Mouse (Mus musculus) layer of hippocampus, adult 11-12 months (tissue): ENCODE data around the gene Napepld.
"Not testable (repeated sequence)": the region's sequence is repeated elsewhere in the genome, so short reads cannot be mapped to it uniquely, and the experiment has no call there.

Source experiments
- DNase-seq: peaks from one replicate; pipeline ENCODE4 v3.0.0; 2022; ENCODE audit warnings: low spot score

Gene Napepld

GRCm38 (mm10) chr5:21701351-21702008 is at the start of gene Napepld:
TSS of gene Napepld (minus strand) at chr5:21701396.
- DNase-seq: peak; percentile 98

GRCm38 (mm10) chr5:21745966-21746365 is 44.8 kb upstream of the Napepld start:
- no peak for DNase-seq

GRCm38 (mm10) chr5:21744651-21745050 is 43.5 kb upstream of the Napepld start:
- DNase-seq: no peak

DNA sequence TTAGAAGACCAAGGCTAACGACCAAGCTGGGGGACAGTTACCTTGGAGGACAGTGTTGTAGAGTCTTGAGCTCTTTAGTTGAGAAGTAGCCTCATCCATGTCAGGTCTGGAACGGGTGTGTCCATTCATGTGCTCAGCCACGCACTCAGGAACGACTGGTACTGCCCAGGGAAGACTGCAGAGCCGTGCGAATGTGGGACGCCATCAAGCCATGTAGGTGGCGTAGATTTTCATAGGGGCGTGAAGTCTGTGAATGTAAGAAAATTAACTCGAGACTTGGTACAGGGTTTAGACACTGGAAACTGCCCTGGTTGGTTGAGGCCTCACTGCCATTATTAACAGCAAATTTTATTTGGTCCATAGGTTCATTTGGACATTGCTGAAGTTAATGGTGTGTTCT is 42.4 kb upstream of the Napepld start:
- no peak for DNase-seq

GRCm38 (mm10) chr5:21739881-21740280 is 38.7 kb upstream of the Napepld start:
- no peak for DNase-seq

DNA sequence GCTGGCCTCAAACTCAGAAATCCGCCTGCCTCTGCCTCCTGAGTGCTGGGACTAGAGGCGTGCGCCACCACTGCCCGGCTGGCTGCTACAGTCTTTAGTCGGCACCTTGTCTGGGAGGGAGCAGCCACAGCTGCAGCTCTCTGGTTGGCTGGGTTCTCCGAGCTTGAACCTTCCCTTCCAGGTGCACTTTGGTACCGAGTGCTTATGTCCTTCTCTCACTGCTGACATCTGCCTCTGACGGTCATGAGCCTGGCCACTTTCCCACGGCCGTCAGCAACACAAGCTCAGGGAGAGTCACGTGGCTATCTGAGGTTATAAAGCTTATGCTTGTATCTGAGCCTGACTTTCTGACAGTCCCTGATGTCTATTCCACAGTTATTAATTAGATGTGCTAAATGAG is 37.9 kb upstream of the Napepld start:
- no peak for DNase-seq

GRCm38 (mm10) chr5:21737620-21738019 is 36.4 kb upstream of the Napepld start:
- no peak for DNase-seq

DNA sequence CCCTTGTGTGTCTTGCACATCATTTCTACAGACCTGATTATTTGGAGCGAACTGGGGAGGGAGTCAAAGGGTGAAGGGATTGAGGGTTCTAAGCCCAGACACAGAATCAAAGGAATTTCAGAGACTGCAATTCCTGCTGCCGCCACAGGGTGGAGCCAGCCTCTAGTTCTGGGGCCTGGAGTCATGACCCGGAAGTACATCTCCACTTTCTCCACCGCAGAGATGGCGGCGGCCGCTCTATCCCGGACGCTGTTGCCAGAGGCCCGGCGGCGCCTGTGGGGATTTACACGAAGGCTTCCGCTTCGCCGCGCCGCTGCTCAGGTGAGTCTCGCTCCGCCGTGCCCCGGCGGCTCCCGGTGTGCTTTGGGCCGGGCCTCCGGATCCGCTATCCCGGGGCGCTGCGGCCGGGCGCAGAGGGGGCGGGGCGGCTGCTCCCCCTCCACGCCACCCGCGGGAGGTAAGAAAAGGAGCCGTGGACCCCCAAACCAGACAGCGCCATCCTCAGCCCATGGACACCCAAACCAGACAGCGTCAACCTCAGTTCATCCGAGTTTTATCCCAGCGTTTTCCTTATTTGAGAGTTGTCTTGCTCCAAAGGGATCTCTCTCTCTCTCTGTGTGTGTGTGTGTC is 35.9 kb upstream of the Napepld start, which contains the start of gene Pmpcb:
Gene Pmpcb, plus strand, starts transcription at position 186 of the 630 bp plus-strand sequence.
- peak; percentile 92 for DNase-seq

GRCm38 (mm10) chr5:21736046-21736445 is 34.9 kb upstream of the Napepld start:
- no peak for DNase-seq

GRCm38 (mm10) chr5:21735584-21735983 is 34.4 kb upstream of the Napepld start:
- DNase-seq: peak; percentile 79

- DNase-seq: no peak
Observed at GRCm38 (mm10) chr5:21735100-21735499, 33.9 kb upstream of the Napepld start.

DNA sequence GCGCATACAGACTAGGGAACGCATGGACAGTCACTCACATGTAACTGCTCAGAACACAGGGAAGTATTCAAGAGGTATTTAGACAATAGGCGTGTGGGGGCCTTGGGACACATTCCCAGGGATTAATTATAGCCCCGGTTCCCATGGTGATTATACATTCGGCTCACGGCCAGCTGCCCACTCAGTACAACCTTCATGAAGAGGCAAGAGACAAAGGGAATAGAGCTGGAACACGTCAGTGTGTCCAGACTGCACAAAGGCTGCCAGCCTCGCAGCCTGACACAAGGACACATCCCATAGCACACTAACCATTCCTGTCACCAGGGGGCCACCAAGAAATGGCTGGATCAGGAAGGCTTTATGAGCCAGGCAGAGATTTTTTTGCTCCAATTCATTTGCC is 31.7 kb upstream of the Napepld start:
- peak; percentile 87 for DNase-seq

GRCm38 (mm10) chr5:21732177-21732911 is 31.1 kb upstream of the Napepld start:
- DNase-seq: no peak

DNA sequence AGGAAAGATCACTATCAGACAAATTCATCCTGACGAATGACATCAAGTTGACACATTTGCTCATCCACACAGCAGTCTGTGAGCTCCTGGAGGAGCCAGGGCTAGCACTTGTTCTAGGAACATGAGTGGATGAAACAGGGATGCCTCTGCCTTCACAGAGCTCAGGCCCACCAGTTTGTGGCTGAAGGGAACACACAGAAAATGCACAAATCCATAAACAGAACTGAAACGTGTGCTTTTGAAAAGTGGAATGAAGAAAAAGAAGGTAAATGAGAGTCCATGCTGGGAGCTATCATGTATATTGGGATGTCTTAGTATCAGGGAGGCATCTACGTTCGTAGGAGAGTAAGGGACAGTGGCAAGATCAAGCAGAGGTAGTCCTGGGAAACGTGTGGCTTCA is 27.9 kb upstream of the Napepld start:
- DNase-seq: no peak

- DNase-seq: no peak
Observed at GRCm38 (mm10) chr5:21724872-21725271, 23.7 kb upstream of the Napepld start.

DNA sequence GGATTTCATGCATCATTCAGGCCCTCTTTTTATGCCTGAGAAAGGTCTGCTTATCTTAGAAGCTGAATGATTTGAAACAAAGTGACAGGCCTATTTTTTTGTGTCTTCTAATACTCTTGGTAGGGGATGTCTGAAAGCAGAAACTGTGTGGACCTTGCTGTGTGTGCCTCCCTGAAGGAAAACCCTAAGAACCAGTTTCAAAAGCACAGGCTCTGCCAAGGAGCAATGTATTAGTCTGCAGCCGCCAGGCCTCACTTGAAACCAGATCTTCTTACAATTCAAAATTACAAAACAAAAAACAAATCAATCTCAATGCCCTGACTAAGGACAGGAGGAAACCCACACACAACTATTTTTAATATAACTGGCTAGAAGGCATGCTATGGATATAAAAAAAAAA is 23.2 kb upstream of the Napepld start:
- DNase-seq: no peak

GRCm38 (mm10) chr5:21719209-21719608 is 18.0 kb upstream of the Napepld start:
- no peak for DNase-seq

DNA sequence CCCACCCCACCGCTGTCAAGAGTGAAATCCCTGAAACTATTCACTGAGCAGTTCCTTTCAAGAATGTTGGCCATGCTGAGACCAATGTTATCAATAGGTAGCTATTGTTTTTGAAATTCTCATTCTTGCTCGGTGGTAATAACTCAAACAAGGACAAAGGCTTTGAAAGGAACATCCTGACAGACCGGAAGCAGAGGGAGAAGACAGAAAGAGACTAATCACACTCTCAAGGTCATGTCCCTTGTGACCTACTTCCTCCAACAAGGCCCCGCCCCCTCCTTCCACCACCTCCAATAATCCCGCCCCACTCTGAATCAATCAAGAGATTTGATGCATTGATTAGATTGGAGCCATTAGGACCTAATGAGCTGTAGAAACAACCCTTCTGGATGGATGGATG is 17.4 kb upstream of the Napepld start:
- no peak for DNase-seq

GRCm38 (mm10) chr5:21717165-21717715 is 16.0 kb upstream of the Napepld start:
- DNase-seq: no peak

DNA sequence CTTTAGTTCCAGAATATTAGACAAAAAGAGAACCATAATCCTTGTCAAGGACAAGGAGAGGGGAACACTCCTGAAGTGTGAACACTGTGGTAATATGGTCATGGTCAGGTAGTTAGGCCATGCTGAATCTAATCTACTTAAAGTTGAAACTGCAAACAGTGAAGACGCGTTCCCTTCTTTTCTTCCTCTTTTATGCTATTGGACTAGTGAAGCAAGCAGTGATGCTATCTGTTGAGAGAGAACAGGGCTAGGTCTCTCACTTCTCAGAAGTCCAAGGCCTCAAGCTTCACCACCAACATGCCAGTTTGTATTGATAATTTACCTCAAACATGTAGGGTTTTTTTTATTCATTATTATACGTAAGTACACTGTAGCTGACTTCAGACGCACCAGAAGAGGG is 13.3 kb upstream of the Napepld start:
- no peak for DNase-seq

DNA sequence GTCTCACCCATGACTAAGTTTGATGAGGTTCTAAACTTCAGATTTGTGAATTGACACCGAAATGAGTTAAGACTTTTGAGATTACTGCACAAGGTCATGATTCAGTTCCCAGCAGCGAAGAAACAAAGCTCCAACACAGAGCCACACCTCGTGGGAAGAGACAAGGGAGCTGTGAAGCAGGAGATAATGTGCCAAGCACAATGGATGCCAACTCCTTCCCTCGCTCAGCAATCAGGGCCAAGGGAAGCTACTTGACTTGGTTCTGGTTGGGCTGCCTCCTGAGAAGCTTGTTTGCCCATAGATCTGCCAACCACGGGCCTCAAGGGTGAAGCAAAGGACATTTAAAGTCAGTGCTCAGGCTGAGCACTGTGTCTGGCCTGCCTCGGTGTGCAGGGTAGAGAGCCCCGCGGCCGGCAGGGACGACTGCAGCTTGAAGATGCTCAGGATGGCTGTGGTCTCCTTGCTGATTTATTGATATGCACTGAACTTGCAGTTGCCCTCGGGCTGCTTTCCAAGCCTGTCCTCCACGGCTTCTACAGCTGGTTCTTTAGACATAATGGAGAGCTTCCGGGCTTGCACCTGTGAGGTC is 11.0 kb upstream of the Napepld start:
- DNase-seq: no peak

GRCm38 (mm10) chr5:21708011-21708410 is 6.8 kb upstream of the Napepld start:
- not testable (repeated sequence) for DNase-seq
